In the genomic region with DNA sequence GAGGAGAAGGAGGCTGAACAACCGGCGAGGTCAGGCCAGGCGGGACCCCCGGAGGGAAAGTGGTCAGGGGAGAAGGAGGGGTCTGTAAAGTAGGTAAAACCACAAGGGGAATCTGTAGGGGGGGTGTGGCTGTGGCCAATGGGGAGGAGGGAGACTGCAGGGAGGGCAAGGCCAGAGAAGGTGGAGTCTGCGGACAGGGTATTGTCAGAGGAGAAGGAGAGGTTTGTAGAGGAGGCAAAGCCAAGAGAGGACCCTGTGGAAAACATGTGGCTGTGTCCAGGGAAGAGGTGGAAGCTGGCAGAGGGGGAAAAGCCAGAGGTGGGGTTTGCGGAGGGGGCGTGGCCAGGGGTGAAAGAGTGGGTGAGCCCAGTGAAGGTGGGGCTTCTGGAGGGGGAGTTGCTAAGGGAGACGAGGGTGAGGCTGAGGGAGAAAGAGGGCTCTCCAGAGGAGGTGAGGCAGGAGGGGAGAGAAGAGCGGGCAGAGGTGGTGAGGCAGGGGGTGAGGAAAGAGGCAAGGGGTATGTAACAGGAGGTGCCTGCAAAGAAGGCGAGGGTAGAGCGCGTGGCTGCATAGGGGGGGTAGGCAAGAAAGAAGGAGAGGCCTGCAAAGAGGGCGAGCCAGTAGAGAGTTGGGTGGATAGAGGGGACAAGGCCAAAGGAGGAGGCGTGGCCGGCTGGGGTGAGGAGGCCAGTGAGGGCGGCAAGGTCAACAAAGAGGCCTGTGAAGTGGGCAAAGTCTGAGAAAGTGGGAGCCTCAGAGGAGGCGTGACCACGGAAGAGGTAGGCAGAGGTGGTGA, we compare ENCODE assay signal across 8 mouse cellular contexts. TPM values are rescaled to one million over a fixed set of nuclear protein-coding genes. Genes with fewer than 3 reads are reported as not detected.
A peak's percentile ranks its signal among the peaks of the same experiment; 100 is the strongest.
DNase-seq lines count a peak whose midpoint lies in the region; ATAC-seq and TF ChIP-seq lines count a peak whose summit lies in the region.

No protein-coding gene starts in this region.

- ATAC-seq in CD4-positive, CD25-positive, alpha-beta regulatory T cell, adult 4 months = peak; percentile 30
- ATAC-seq in forebrain, embryonic 11.5 days (replicated peaks; ENCODE audit: low FRiP score) = peak; percentile 37
- ATAC-seq in hindbrain, embryonic 15.5 days (ENCODE audit: low FRiP score, low read depth) = peak; percentile 10
- peak; percentile 10 for ATAC-seq in midbrain, embryonic 15.5 days (replicated peaks)

- no peak for TF ChIP-seq CTCF in liver, adult 2 months (IDR thresholded peaks at IDR 0.05; ENCODE audit: low read depth, low read length)

- no peak overlapping the region for H3K27ac ChIP-seq in forebrain, embryonic 11.5 days (ENCODE audit: low read depth, low read length)
- H3K27ac ChIP-seq in hindbrain, embryonic 15.5 days (replicated peaks) = peak overlapping the region; percentile 71
- H3K27ac ChIP-seq in liver, adult 2 months (replicated peaks; ENCODE audit: insufficient read depth, low read depth, low read length) = 0 out of 2 replicates have a peak overlapping the region, but pooled peaks have one; percentile 8
- H3K27ac ChIP-seq in midbrain, embryonic 15.5 days = peak overlapping the region; percentile 55

- 4% methylated on average over 18 of the region's 18 CpGs for WGBS in forebrain, embryonic 11.5 days
- 1% methylated on average over 18 of the region's 18 CpGs for WGBS in hindbrain, embryonic 15.5 days
- whole genome bisulfite sequencing in liver, adult 2 months = 2% methylated on average over 18 of the region's 18 CpGs
- WGBS in midbrain, embryonic 15.5 days = 6% methylated on average over 18 of the region's 18 CpGs

- peak; percentile 31 for DNase-seq in ZHBTc4 (ENCODE audit: low read depth, low spot score)
- DNase-seq in forebrain, embryonic 11.5 days (ENCODE audit: low spot score) = peak; percentile 77
- peak; percentile 74 for DNase-seq in liver, adult 2 months (ENCODE audit: extremely low read depth, low read depth, low spot score)
- peak; percentile 48 to 60 for DNase-seq in thymus, adult 18-20 months
- DNase-seq in layer of hippocampus, postnatal 14 days (ENCODE audit: low spot score in 2 of 2) = no peak

- TF ChIP-seq POLR2A in liver, adult 2 months (IDR thresholded peaks at IDR 0.05; ENCODE audit: extremely low read depth, insufficient read depth, low read length) = no peak

- H3K4me2 ChIP-seq in forebrain, embryonic 11.5 days (ENCODE audit: low read depth, low read length, severe bottlenecking) = peak overlapping the region; percentile 61
- H3K4me2 ChIP-seq in hindbrain, embryonic 15.5 days = peak overlapping the region; percentile 97
- H3K4me2 ChIP-seq in midbrain, embryonic 15.5 days = peak overlapping the region; percentile 91

- no peaks in the 10 kb centered on the region for H3K79me2 ChIP-seq in liver, adult 2 months (ENCODE audit: control insufficient read depth, insufficient read depth, low read length)

- H3K9ac ChIP-seq in forebrain, embryonic 11.5 days (ENCODE audit: low read length) = peak overlapping the region; percentile 48
- peak overlapping the region; percentile 53 for H3K9ac ChIP-seq in hindbrain, embryonic 15.5 days
- H3K9ac ChIP-seq in liver, adult 2 months (ENCODE audit: low read depth, low read length) = peak overlapping the region; percentile 29
- peak overlapping the region; percentile 47 for H3K9ac ChIP-seq in midbrain, embryonic 15.5 days

- peaks cover 15% of the 10 kb centered on the region for H3K4me1 ChIP-seq in forebrain, embryonic 11.5 days (replicated peaks; ENCODE audit: control insufficient read depth, insufficient read depth, low read length)
- H3K4me1 ChIP-seq in hindbrain, embryonic 15.5 days (replicated peaks) = peaks cover 55% of the 10 kb centered on the region
- H3K4me1 ChIP-seq in liver, adult 2 months (ENCODE audit: control insufficient read depth, insufficient read depth, low read length) = peaks cover 11% of the 10 kb centered on the region
- H3K4me1 ChIP-seq in midbrain, embryonic 15.5 days = peaks cover 48% of the 10 kb centered on the region

- no peaks in the 10 kb centered on the region for H3K27me3 ChIP-seq in forebrain, embryonic 11.5 days (ENCODE audit: control insufficient read depth, insufficient read depth, low read length)
- H3K27me3 ChIP-seq in hindbrain, embryonic 15.5 days = no peaks in the 10 kb centered on the region
- H3K27me3 ChIP-seq in liver, adult 2 months (ENCODE audit: control insufficient read depth, insufficient read depth, low read length) = peaks cover 11% of the 10 kb centered on the region
- H3K27me3 ChIP-seq in midbrain, embryonic 15.5 days (replicated peaks) = no peaks in the 10 kb centered on the region

- peaks cover 12% of the 10 kb centered on the region; the same call in 1 of the 2 replicates for H3K36me3 ChIP-seq in forebrain, embryonic 11.5 days (ENCODE audit: control insufficient read depth, insufficient read depth, low read length)
- H3K36me3 ChIP-seq in hindbrain, embryonic 15.5 days = peaks cover 21% of the 10 kb centered on the region
- no peaks in the 10 kb centered on the region for H3K36me3 ChIP-seq in liver, adult 2 months (ENCODE audit: control insufficient read depth, insufficient read depth, low read length)
- H3K36me3 ChIP-seq in midbrain, embryonic 15.5 days (replicated peaks) = peaks cover 18% of the 10 kb centered on the region

- no peaks in the 10 kb centered on the region for H3K9me3 ChIP-seq in forebrain, embryonic 11.5 days (ENCODE audit: control insufficient read depth, low read length)
- no peaks in the 10 kb centered on the region for H3K9me3 ChIP-seq in hindbrain, embryonic 15.5 days
- no peaks in the 10 kb centered on the region for H3K9me3 ChIP-seq in midbrain, embryonic 15.5 days

- peak overlapping the region; percentile 31 for H3K4me3 ChIP-seq in forebrain, embryonic 11.5 days (ENCODE audit: low read depth, low read length)
- H3K4me3 ChIP-seq in hindbrain, embryonic 15.5 days = peak overlapping the region; percentile 82
- H3K4me3 ChIP-seq in liver, adult 2 months (ENCODE audit: insufficient read depth, low read depth, low read length) = peak overlapping the region; percentile 39
- peak overlapping the region; percentile 48 for H3K4me3 ChIP-seq in midbrain, embryonic 15.5 days

RNA-seq across cellular contexts. Expression of gene Prr36, which starts 3.9 kb away (rescaled TPM):
- polyA plus RNA-seq in CD4-positive, CD25-positive, alpha-beta regulatory T cell, adult 4 months (2017; shearing (Covaris generic)) = under 1 TPM in 1 of 2 experiments, not detected in 1; 0.49 TPM
- 42.8 and 47.3 TPM in 2 replicates for polyA plus RNA-seq in forebrain, embryonic 11.5 days (2014; fragmentation: Nextera tagmentation; extraction: Ambion mirVana)
- polyA plus RNA-seq in hindbrain, embryonic 15.5 days (2015; fragmentation: Nextera tagmentation; extraction: Ambion mirVana) = 51.1 and 53.0 TPM in 2 replicates
- 0.13 and 0.37 TPM in 2 replicates for total RNA-seq in liver, adult 2 months (2014; rRNA removed)
- polyA plus RNA-seq in liver, adult 2 months (2012; rRNA removed) = 0.24 and 0.34 TPM in 2 replicates
- 54.7 and 61.1 TPM in 2 replicates for polyA plus RNA-seq in midbrain, embryonic 15.5 days (2015; fragmentation: Nextera tagmentation; extraction: Ambion mirVana)
- total RNA-seq in layer of hippocampus, postnatal 14 days (2021) = 10 to 100 TPM; 44.3 to 50.3 TPM

RNA-seq across cellular contexts. Expression of gene Lrrc8e, which starts 13.2 kb away (rescaled TPM):
- polyA plus RNA-seq in CD4-positive, CD25-positive, alpha-beta regulatory T cell, adult 4 months (2017; shearing (Covaris generic)) = under 1 TPM in 1 of 2 experiments, not detected in 1; 0.34 TPM
- polyA plus RNA-seq in forebrain, embryonic 11.5 days (2014; fragmentation: Nextera tagmentation; extraction: Ambion mirVana) = 0.20 and 0.21 TPM in 2 replicates
- 0.07 and 0.08 TPM in 2 replicates for polyA plus RNA-seq in hindbrain, embryonic 15.5 days (2015; fragmentation: Nextera tagmentation; extraction: Ambion mirVana)
- 0.13 and 0.18 TPM in 2 replicates for total RNA-seq in liver, adult 2 months (2014; rRNA removed)
- polyA plus RNA-seq in liver, adult 2 months (2012; rRNA removed) = 0.06 and 0.24 TPM in 2 replicates
- polyA plus RNA-seq in midbrain, embryonic 15.5 days (2015; fragmentation: Nextera tagmentation; extraction: Ambion mirVana) = 0.08 and 0.11 TPM in 2 replicates
- total RNA-seq in layer of hippocampus, postnatal 14 days (2021) = under 1 TPM in 1 of 2 experiments, not detected in 1; 0.07 TPM

RNA-seq across cellular contexts. Expression of gene Map2k7, which starts 25.1 kb away (rescaled TPM):
- polyA plus RNA-seq in CD4-positive, CD25-positive, alpha-beta regulatory T cell, adult 4 months (2017; shearing (Covaris generic)) = 10 to 100 TPM; 23.2 to 31.7 TPM
- 14.1 and 19.5 TPM in 2 replicates for polyA plus RNA-seq in forebrain, embryonic 11.5 days (2014; fragmentation: Nextera tagmentation; extraction: Ambion mirVana)
- 28.0 and 29.4 TPM in 2 replicates for polyA plus RNA-seq in hindbrain, embryonic 15.5 days (2015; fragmentation: Nextera tagmentation; extraction: Ambion mirVana)
- total RNA-seq in liver, adult 2 months (2014; rRNA removed) = 9.5 and 12.4 TPM in 2 replicates
- polyA plus RNA-seq in liver, adult 2 months (2012; rRNA removed) = 23.3 and 26.1 TPM in 2 replicates
- 34.0 and 35.7 TPM in 2 replicates for polyA plus RNA-seq in midbrain, embryonic 15.5 days (2015; fragmentation: Nextera tagmentation; extraction: Ambion mirVana)
- 10 to 100 TPM; 81.2 to 84.5 TPM for total RNA-seq in layer of hippocampus, postnatal 14 days (2021)

RNA-seq across cellular contexts. Expression of gene Gm49320, which starts 25.3 kb away (rescaled TPM):
- under 1 TPM in 1 of 2 experiments, not detected in 1; 0.46 TPM for polyA plus RNA-seq in CD4-positive, CD25-positive, alpha-beta regulatory T cell, adult 4 months (2017; shearing (Covaris generic))
- polyA plus RNA-seq in forebrain, embryonic 11.5 days (2014; fragmentation: Nextera tagmentation; extraction: Ambion mirVana) = 0.88 and 0.90 TPM in 2 replicates
- 0.83 and 0.92 TPM in 2 replicates for polyA plus RNA-seq in hindbrain, embryonic 15.5 days (2015; fragmentation: Nextera tagmentation; extraction: Ambion mirVana)
- total RNA-seq in liver, adult 2 months (2014; rRNA removed) = 0.07 TPM in 1 of 2 replicates, not detected in the other
- polyA plus RNA-seq in liver, adult 2 months (2012; rRNA removed) = 0.17 and 2.3 TPM in 2 replicates
- polyA plus RNA-seq in midbrain, embryonic 15.5 days (2015; fragmentation: Nextera tagmentation; extraction: Ambion mirVana) = 1.0 and 1.8 TPM in 2 replicates
- total RNA-seq in layer of hippocampus, postnatal 14 days (2021) = under 1 TPM in 1 of 2 experiments, not detected in 1; 0.14 TPM

RNA-seq across cellular contexts. Expression of gene Tgfbr3l, which starts 34.6 kb away (rescaled TPM):
- 1 to 10 TPM; 7.2 to 9.6 TPM for polyA plus RNA-seq in CD4-positive, CD25-positive, alpha-beta regulatory T cell, adult 4 months (2017; shearing (Covaris generic))
- 3.3 and 4.0 TPM in 2 replicates for polyA plus RNA-seq in forebrain, embryonic 11.5 days (2014; fragmentation: Nextera tagmentation; extraction: Ambion mirVana)
- 4.3 and 4.8 TPM in 2 replicates for polyA plus RNA-seq in hindbrain, embryonic 15.5 days (2015; fragmentation: Nextera tagmentation; extraction: Ambion mirVana)
- 3.2 and 4.2 TPM in 2 replicates for total RNA-seq in liver, adult 2 months (2014; rRNA removed)
- 18.2 and 35.1 TPM in 2 replicates for polyA plus RNA-seq in liver, adult 2 months (2012; rRNA removed)
- polyA plus RNA-seq in midbrain, embryonic 15.5 days (2015; fragmentation: Nextera tagmentation; extraction: Ambion mirVana) = 5.2 and 6.6 TPM in 2 replicates
- 10 to 100 TPM in 1 of 2 experiments, 1 to 10 TPM in 1; 7.5 to 10.6 TPM for total RNA-seq in layer of hippocampus, postnatal 14 days (2021)

Comparison
In these comparisons a context has a peak if more than half of its experiments do, and no peak if none do; other contexts are left out.
1. DNase-seq: peak in ZHBTc4 (single experiment), forebrain, embryonic 11.5 days (single experiment), liver, adult 2 months (single experiment) and thymus, adult 18-20 months (2 of 2); none in layer of hippocampus, postnatal 14 days (0 of 2).
2. H3K4me3 ChIP-seq: peak in every context shown above with its lines; median percentile 82 in hindbrain, embryonic 15.5 days; 48 in midbrain, embryonic 15.5 days; 39 in liver, adult 2 months; 31 in forebrain, embryonic 11.5 days.
3. RNA of gene Prr36, which starts 3.9 kb away (polyA plus RNA-seq): 54.7 to 61.1 TPM in midbrain, embryonic 15.5 days, 51.1 to 53.0 TPM in hindbrain, embryonic 15.5 days and 42.8 to 47.3 TPM in forebrain, embryonic 11.5 days; 0.49 TPM in CD4-positive, CD25-positive, alpha-beta regulatory T cell, adult 4 months and 0.24 to 0.34 TPM in liver, adult 2 months; every median in the first group is over 10 times any median in the second.
4. Peak in every context shown above with its lines, with median percentiles within 50 percentile points of each other: ATAC-seq, H3K4me2 ChIP-seq and H3K9ac ChIP-seq.